Mouse (Mus musculus): ENCODE data around the gene Proca1. TPM values are rescaled to one million over a fixed set of nuclear protein-coding genes. Genes with fewer than 3 reads are reported as not detected.

The Proca1 gene
- polyA plus RNA-seq, 1 experiment, result 7.6 TPM

GRCm38 (mm10) chr11:78172034-78172747, 21.0 kb upstream of the Proca1 start:
- H3K4me3 ChIP-seq (ENCODE audit: low read depth, low read length), result no peak overlapping the region
- peaks cover 8% of the 10 kb centered on the region for H3K4me1 ChIP-seq (ENCODE audit: control insufficient read depth, insufficient read depth, low read length)
- H3K9ac ChIP-seq (ENCODE audit: low read depth, poor library complexity, severe bottlenecking), result no peak overlapping the region
- no peak overlapping the region for H3K27ac ChIP-seq (ENCODE audit: insufficient read depth, low read length)
- no peaks in the 10 kb centered on the region for H3K27me3 ChIP-seq (ENCODE audit: control insufficient read depth, insufficient read depth, low read length, poor library complexity, severe bottlenecking)
- TF ChIP-seq POLR2A (IDR thresholded peaks at IDR 0.05; ENCODE audit: insufficient read depth, low read length) (no peak), CTCF (IDR thresholded peaks at IDR 0.05; ENCODE audit: low read depth, low read length) (peak; percentile 45)
- H3K36me3 ChIP-seq (ENCODE audit: control insufficient read depth, insufficient read depth, low read length, poor library complexity, severe bottlenecking), result no peaks in the 10 kb centered on the region
- H3K9me3 ChIP-seq (replicated peaks; ENCODE audit: control insufficient read depth, insufficient read depth, low read length, poor library complexity, severe bottlenecking), result no peaks in the 10 kb centered on the region

- Histone ChIP-seq H3K4me3 (ENCODE audit: low read depth, low read length) (peak overlapping the region; percentile 1; the same call in 1 of the 2 replicates), H3K9ac (ENCODE audit: low read depth, poor library complexity, severe bottlenecking) (0 out of 2 replicates have a peak overlapping the region, but pooled peaks have one; percentile 31), H3K27ac (ENCODE audit: insufficient read depth, low read length) (no peak overlapping the region), H3K36me3 (ENCODE audit: control insufficient read depth, insufficient read depth, low read length, poor library complexity, severe bottlenecking) (no peaks in the 10 kb centered on the region), H3K9me3 (replicated peaks; ENCODE audit: control insufficient read depth, insufficient read depth, low read length, poor library complexity, severe bottlenecking) (no peaks in the 10 kb centered on the region), H3K4me1 (ENCODE audit: control insufficient read depth, insufficient read depth, low read length) (peaks cover 3% of the 10 kb centered on the region), H3K27me3 (ENCODE audit: control insufficient read depth, insufficient read depth, low read length, poor library complexity, severe bottlenecking) (no peaks in the 10 kb centered on the region)
- TF ChIP-seq CTCF (IDR thresholded peaks at IDR 0.05; ENCODE audit: low read depth, low read length), result no peak
- no peak for TF ChIP-seq POLR2A (IDR thresholded peaks at IDR 0.05; ENCODE audit: insufficient read depth, low read length)
- no peak for TF ChIP-seq EP300 (IDR thresholded peaks at IDR 0.05; ENCODE audit: insufficient read depth, low read depth, low read length)
These were observed 20.3 kb upstream of the Proca1 start for GRCm38 (mm10) chr11:78172748-78173383.

- H3K27me3 ChIP-seq (ENCODE audit: control insufficient read depth, insufficient read depth, low read length, poor library complexity, severe bottlenecking), result no peaks in the 10 kb centered on the region
- H3K9ac ChIP-seq (ENCODE audit: low read depth, poor library complexity, severe bottlenecking), result no peak overlapping the region
- H3K9me3 ChIP-seq (replicated peaks; ENCODE audit: control insufficient read depth, insufficient read depth, low read length, poor library complexity, severe bottlenecking), result no peaks in the 10 kb centered on the region
- H3K4me1 ChIP-seq (ENCODE audit: control insufficient read depth, insufficient read depth, low read length), result no peaks in the 10 kb centered on the region
- no peak overlapping the region for H3K27ac ChIP-seq (ENCODE audit: insufficient read depth, low read length)
- TF ChIP-seq CTCF (IDR thresholded peaks at IDR 0.05; ENCODE audit: low read depth, low read length) (no peak), POLR2A (IDR thresholded peaks at IDR 0.05; ENCODE audit: insufficient read depth, low read length) (no peak), EP300 (IDR thresholded peaks at IDR 0.05; ENCODE audit: insufficient read depth, low read depth, low read length) (no peak)
- H3K4me3 ChIP-seq (ENCODE audit: low read depth, low read length), result no peak overlapping the region
- peaks cover 3% of the 10 kb centered on the region for H3K36me3 ChIP-seq (ENCODE audit: control insufficient read depth, insufficient read depth, low read length, poor library complexity, severe bottlenecking)
These were observed 18.7 kb upstream of the Proca1 start for GRCm38 (mm10) chr11:78174506-78174905.

GRCm38 (mm10) chr11:78175771-78176401, 17.3 kb upstream of the Proca1 start:
- H3K9ac ChIP-seq (ENCODE audit: low read depth, poor library complexity, severe bottlenecking), result peak overlapping the region; percentile 89
- no peaks in the 10 kb centered on the region for H3K27me3 ChIP-seq (ENCODE audit: control insufficient read depth, insufficient read depth, low read length, poor library complexity, severe bottlenecking)
- H3K9me3 ChIP-seq (replicated peaks; ENCODE audit: control insufficient read depth, insufficient read depth, low read length, poor library complexity, severe bottlenecking), result no peaks in the 10 kb centered on the region
- peaks cover 16% of the 10 kb centered on the region for H3K36me3 ChIP-seq (ENCODE audit: control insufficient read depth, insufficient read depth, low read length, poor library complexity, severe bottlenecking)
- TF ChIP-seq CTCF (IDR thresholded peaks at IDR 0.05; ENCODE audit: low read depth, low read length), result no peak
- TF ChIP-seq EP300 (IDR thresholded peaks at IDR 0.05; ENCODE audit: insufficient read depth, low read depth, low read length), result no peak
- TF ChIP-seq POLR2A (IDR thresholded peaks at IDR 0.05; ENCODE audit: insufficient read depth, low read length), result no peak
- peak overlapping the region; percentile 66 for H3K27ac ChIP-seq (ENCODE audit: insufficient read depth, low read length)
- no peaks in the 10 kb centered on the region for H3K4me1 ChIP-seq (ENCODE audit: control insufficient read depth, insufficient read depth, low read length)
- H3K4me3 ChIP-seq (ENCODE audit: low read depth, low read length), result peak overlapping the region; percentile 97

- TF ChIP-seq EP300 (IDR thresholded peaks at IDR 0.05; ENCODE audit: insufficient read depth, low read depth, low read length) (no peak), POLR2A (IDR thresholded peaks at IDR 0.05; ENCODE audit: insufficient read depth, low read length) (peak; percentile 27), CTCF (IDR thresholded peaks at IDR 0.05; ENCODE audit: low read depth, low read length) (no peak)
- Histone ChIP-seq H3K36me3 (ENCODE audit: control insufficient read depth, insufficient read depth, low read length, poor library complexity, severe bottlenecking) (peaks cover 22% of the 10 kb centered on the region), H3K4me3 (ENCODE audit: low read depth, low read length) (peak within 1 kb of the TSS; percentile 97), H3K9ac (ENCODE audit: low read depth, poor library complexity, severe bottlenecking) (peak within 1 kb of the TSS; percentile 89), H3K27ac (ENCODE audit: insufficient read depth, low read length) (peak within 1 kb of the TSS; percentile 90), H3K4me1 (ENCODE audit: control insufficient read depth, insufficient read depth, low read length) (no peaks in the 10 kb centered on the region), H3K9me3 (replicated peaks; ENCODE audit: control insufficient read depth, insufficient read depth, low read length, poor library complexity, severe bottlenecking) (no peaks in the 10 kb centered on the region), H3K27me3 (ENCODE audit: control insufficient read depth, insufficient read depth, low read length, poor library complexity, severe bottlenecking) (no peaks in the 10 kb centered on the region)
These were observed 16.8 kb upstream of the Proca1 start, which contains the start of the genes Nek8 and Tlcd1 for GRCm38 (mm10) chr11:78176402-78176862. TSS of gene Nek8 (minus strand) at chr11:78176675. TSS of gene Tlcd1 (plus strand) at chr11:78176711.

Data from ES-Bruce4 (cell line).